ENCODE assay signal across 8 mouse cellular contexts in genomic region chr7:100227158-100227875, GRCm38 (mm10). TPM values are rescaled to one million over a fixed set of nuclear protein-coding genes. Genes with fewer than 3 reads are reported as not detected.
DNase-seq lines count a peak whose midpoint lies in the region; ATAC-seq and TF ChIP-seq lines count a peak whose summit lies in the region.

Gene Pgm2l1 (plus strand): TSS chr7:100227394.

- WGBS in hindbrain, embryonic 10.5 days, result 1% methylated on average over 72 of the region's 72 CpGs
- under 1% methylated on average over 58 of the region's 72 CpGs for WGBS in lung, postnatal 0 days

- peak within 1 kb of the TSS; percentile 90 for H3K4me3 ChIP-seq in hindbrain, embryonic 10.5 days
- H3K4me3 ChIP-seq in lung, postnatal 0 days (ENCODE audit: low read depth, low read length), result peak within 1 kb of the TSS; percentile 62

- peaks cover 19% of the 10 kb centered on the region for H3K4me1 ChIP-seq in hindbrain, embryonic 10.5 days (replicated peaks)
- H3K4me1 ChIP-seq in lung, postnatal 0 days (ENCODE audit: insufficient read depth, low read depth, low read length), result no peaks in the 10 kb centered on the region

- no peaks in the 10 kb centered on the region for H3K9me3 ChIP-seq in hindbrain, embryonic 10.5 days
- H3K9me3 ChIP-seq in lung, postnatal 0 days (ENCODE audit: low read length), result no peaks in the 10 kb centered on the region

- peak within 1 kb of the TSS; percentile 91 for H3K27ac ChIP-seq in hindbrain, embryonic 10.5 days
- H3K27ac ChIP-seq in lung, postnatal 0 days (ENCODE audit: low read length), result peak within 1 kb of the TSS; percentile 77

- H3K36me3 ChIP-seq in hindbrain, embryonic 10.5 days, result no peaks in the 10 kb centered on the region
- H3K36me3 ChIP-seq in lung, postnatal 0 days (ENCODE audit: insufficient read depth, low read length), result no peaks in the 10 kb centered on the region

- TF ChIP-seq EP300 in lung, postnatal 0 days (IDR thresholded peaks at IDR 0.05), result no peak

- TF ChIP-seq CTCF in lung, postnatal 0 days (IDR thresholded peaks at IDR 0.05), result peak; percentile 30

- peak; percentile 93 for ATAC-seq in frontal cortex, adult (ENCODE audit: low TSS enrichment)
- ATAC-seq in lung, postnatal 0 days, result peak; percentile 99

- peak within 1 kb of the TSS; percentile 58 for H3K9ac ChIP-seq in lung, postnatal 0 days (replicated peaks; ENCODE audit: low read depth)

- H3K27me3 ChIP-seq in hindbrain, embryonic 10.5 days (ENCODE audit: insufficient read depth, poor library complexity, severe bottlenecking), result peaks cover 3% of the 10 kb centered on the region
- H3K27me3 ChIP-seq in lung, postnatal 0 days (replicated peaks; ENCODE audit: insufficient read depth, low read length), result no peaks in the 10 kb centered on the region

- peak; percentile 96 for DNase-seq in MN1 (ENCODE audit: low spot score)
- DNase-seq in cerebellum, adult 9-10 months, result peak; percentile 98
- DNase-seq in hindbrain, embryonic 10.5 days (ENCODE audit: low spot score), result peak; percentile 95
- peak; percentile 97 for DNase-seq in layer of hippocampus, adult 9-11 months
- DNase-seq in lung, postnatal 0 days (ENCODE audit: low spot score), result peak; percentile 97
- peak; percentile 88 for DNase-seq in ovary, postnatal 14 days (ENCODE audit: low spot score)
- peak; percentile 99 for DNase-seq in thymus, postnatal 14 days

- H3K4me2 ChIP-seq in lung, postnatal 0 days (replicated peaks; ENCODE audit: low read depth, low read length), result peak within 1 kb of the TSS; percentile 98

RNA-seq across cellular contexts. Expression of gene Pgm2l1, which starts in this region (rescaled TPM):
- 4.9 and 5.1 TPM in 2 replicates for polyA plus RNA-seq in hindbrain, embryonic 10.5 days (2016; fragmentation: Nextera tagmentation; extraction: Ambion mirVana)
- 2.0 and 2.1 TPM in 2 replicates for polyA plus RNA-seq in lung, postnatal 0 days (2015; fragmentation: Nextera tagmentation; extraction: Ambion mirVana)

Comparison
In these comparisons a context has a peak if more than half of its experiments do, and no peak if none do; other contexts are left out.
1. Peak in every context shown above with its lines: DNase-seq, ATAC-seq, H3K4me3 ChIP-seq and H3K27ac ChIP-seq.